Mouse (Mus musculus): ENCODE results near the gene Ltb. TPM values are rescaled to one million over a fixed set of nuclear protein-coding genes. Genes with fewer than 3 reads are reported as not detected.

Ltb gene
- total RNA-seq, 2 experiments from 2014 or later: 1.4 to 1.8 TPM

GRCm38 (mm10) chr17:35187959-35188610, 6.2 kb upstream of the Ltb start, which contains the start of gene Lst1:
TSS of gene Lst1 (minus strand) at chr17:35188439.
- intact Hi-C loops (cut with DNase I): no loop called here
- DNase-seq (ENCODE audit: low spot score): no peak

GRCm38 (mm10) chr17:35189186-35189585, 5.1 kb upstream of the Ltb start:
- intact Hi-C loops (cut with DNase I): no loop called here
- DNase-seq (ENCODE audit: low spot score): no peak

DNA sequence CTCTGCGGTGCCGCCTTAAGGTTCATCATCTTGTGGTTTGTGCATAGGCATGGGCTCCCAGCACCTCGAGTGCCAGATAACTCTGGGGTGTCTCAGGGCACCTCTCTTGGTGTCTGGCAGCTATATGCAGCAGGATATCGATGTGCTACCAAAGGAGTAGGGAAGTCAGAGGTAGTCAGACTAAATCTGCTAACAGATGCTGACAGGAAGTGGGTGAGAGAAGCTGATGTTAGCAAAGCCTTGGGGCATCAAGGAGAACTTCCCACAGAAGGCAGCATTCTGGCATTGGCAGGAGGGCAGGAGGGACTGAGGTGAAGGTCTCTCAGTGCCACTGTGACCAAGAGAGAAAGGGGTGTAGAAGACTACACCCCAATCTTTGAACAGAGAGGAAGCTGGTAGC, 4.1 kb upstream of the Ltb start:
- no peak for DNase-seq (ENCODE audit: low spot score)
- intact Hi-C loops (cut with DNase I): no loop called here

GRCm38 (mm10) chr17:35191723-35192122, 2.5 kb upstream of the Ltb start:
- intact Hi-C loops (cut with DNase I): no loop called here
- DNase-seq (ENCODE audit: low spot score): no peak

DNA sequence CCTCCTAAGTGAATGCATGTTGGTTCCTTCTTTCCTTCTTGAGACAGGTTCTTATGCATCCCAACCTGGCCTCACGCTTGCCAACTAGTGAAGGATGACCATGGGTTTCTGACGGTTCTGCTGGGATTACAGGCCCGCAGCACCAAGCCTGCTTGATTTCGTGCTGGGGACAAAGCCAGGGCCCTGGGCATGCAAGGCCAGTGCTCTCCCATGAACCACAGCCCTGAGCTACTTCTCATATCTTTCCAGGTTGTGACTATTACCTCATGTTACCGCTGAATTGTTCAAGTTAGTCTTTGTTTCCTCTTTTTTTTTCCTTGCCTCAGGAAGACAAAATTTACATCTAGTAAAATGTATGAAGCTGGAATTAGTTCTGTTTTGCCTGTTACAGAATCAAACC, 1.3 kb upstream of the Ltb start:
- intact Hi-C loops (cut with DNase I): no loop called here
- no peak for DNase-seq (ENCODE audit: low spot score)

DNA sequence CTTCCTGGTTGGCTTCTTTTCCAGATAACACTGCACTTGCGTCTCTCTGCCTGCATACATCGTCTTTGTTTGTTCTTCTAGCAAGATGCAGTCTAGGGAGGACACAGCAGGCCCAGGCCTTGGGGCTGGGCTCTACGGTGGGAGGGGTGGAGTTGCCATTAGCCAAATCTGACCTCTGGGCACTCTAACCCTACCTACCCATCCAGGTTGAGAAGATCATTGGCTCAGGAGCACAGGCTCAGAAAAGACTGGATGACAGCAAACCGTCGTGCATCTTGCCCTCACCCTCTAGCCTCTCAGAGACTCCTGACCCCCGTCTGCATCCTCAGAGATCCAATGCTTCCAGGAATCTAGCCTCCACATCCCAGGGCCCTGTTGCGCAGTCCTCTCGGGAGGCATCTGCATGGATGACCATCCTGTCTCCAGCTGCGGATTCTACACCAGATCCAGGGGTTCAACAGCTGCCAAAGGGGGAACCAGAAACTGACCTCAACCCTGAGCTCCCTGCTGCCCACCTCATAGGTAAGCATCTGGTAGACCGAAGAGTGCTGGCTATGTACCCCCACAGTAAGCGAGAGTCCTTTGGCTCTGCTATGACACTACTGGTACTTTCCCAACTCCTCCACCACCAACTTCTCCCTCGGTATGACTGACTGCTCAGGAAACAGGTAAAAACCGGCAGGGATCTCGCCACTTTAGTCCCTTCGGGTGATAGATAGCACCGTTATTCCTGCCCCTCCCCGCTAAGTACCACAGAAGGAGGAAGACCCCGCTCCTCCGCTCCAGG, 798 bp downstream of the Ltb start:
- DNase-seq (ENCODE audit: low spot score): no peak
- intact Hi-C loops (cut with DNase I): loop anchor here (2.0 kb wide), 1 partner anchor 16 kb away; no protein-coding TSS in a partner anchor

DNA sequence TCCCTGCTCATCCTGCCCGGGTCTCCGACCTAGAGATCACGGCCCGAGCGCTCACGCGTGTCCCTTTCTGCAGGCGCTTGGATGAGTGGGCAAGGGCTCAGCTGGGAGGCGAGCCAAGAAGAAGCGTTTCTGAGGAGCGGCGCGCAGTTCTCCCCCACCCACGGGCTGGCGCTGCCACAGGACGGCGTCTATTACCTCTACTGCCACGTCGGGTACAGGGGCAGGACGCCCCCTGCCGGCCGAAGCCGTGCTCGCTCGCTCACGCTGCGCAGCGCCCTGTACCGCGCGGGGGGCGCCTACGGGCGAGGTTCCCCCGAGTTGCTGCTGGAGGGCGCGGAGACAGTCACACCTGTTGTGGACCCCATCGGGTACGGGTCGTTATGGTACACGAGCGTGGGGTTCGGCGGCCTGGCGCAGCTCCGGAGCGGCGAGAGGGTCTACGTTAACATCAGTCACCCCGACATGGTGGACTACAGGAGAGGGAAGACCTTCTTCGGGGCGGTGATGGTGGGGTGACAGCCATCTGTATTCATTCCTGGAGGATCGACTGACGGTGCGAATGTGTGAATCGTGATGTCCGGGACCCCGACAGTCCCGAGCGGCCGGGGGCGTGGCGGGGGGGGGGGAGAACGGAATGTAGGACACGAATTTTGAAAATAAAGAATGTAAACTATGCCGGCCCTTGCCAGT, 1.5 kb downstream of the Ltb start:
- intact Hi-C loops (cut with DNase I): loop anchor here (2.0 kb wide), 1 partner anchor 17 kb away; no protein-coding TSS in a partner anchor
- peak; percentile 60 for DNase-seq (ENCODE audit: low spot score)

DNA sequence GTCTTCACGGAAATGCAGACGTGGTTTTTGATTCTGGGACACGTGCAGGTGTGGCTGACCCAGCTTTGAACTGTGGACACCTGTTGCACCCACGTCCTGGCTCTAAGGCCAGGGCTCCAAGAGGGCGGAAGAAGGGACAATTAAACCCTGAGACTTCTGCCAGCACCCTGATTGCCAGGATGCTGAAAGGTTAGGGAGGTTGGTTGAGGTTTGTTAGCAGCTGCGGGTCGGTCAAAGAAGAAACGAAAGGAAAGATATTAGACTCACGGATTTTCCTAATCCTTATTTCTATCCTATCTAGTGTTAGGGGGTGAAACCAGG, 2.0 kb downstream of the Ltb start:
- no peak for DNase-seq (ENCODE audit: low spot score)
- intact Hi-C loops (cut with DNase I): no loop called here

DNA sequence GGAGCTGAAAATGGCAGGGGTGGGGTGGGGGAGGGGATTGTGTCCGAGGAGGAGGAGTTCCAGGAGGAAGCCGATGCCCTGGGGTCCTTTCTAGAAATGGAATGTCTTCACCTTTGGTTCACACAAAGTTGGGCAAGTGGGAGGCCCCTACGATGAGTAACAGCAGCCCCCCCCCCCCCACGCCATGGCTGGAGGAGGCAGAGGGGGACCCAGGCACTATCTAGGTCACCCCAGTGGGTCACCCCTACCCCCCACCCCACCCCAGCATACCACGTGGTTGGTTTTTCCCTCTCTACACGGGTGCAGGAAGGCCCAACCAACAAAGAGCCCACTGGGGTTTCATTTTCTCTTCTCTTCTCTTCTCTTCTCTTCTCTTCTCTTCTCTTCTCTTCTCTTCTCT, 2.9 kb downstream of the Ltb start:
- intact Hi-C loops (cut with DNase I): no loop called here
- no peak for DNase-seq (ENCODE audit: low spot score)

DNA sequence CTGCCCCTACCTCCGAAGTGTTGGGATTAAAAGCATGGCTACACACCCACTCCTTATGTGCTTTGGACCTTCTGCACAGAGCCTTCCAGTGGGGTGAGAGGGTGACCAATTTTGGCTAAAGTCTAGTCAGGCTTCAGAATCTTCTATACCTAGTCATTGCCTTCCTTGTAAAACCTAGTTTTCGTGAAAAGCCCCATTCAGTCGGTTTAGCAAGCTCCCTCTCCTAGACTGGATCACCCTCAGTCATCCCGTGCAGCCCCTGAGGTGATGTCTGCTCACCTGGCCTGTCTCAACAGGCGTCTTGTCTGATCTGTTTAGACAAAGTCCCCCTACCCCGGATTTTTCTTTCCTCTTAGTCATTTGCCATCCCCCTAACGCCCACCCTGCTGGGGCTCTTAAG, 3.8 kb downstream of the Ltb start:
- DNase-seq (ENCODE audit: low spot score): no peak
- intact Hi-C loops (cut with DNase I): loop anchor here (2.0 kb wide), 1 partner anchor 25 kb away; no protein-coding TSS in a partner anchor

- intact Hi-C loops (cut with DNase I): loop anchor here (2.0 kb wide), 1 partner anchor 24 kb away; no protein-coding TSS in a partner anchor
Measured at GRCm38 (mm10) chr17:35198946-35199345, 4.7 kb downstream of the Ltb start.

GRCm38 (mm10) chr17:35200398-35200797, 6.2 kb downstream of the Ltb start:
- intact Hi-C loops (cut with DNase I): no loop called here
- DNase-seq (ENCODE audit: low spot score): no peak

More at GRCm38 (mm10) chr17:35198946-35199345, 4.7 kb downstream of the Ltb start:
- DNase-seq (ENCODE audit: low spot score): no peak

DNA sequence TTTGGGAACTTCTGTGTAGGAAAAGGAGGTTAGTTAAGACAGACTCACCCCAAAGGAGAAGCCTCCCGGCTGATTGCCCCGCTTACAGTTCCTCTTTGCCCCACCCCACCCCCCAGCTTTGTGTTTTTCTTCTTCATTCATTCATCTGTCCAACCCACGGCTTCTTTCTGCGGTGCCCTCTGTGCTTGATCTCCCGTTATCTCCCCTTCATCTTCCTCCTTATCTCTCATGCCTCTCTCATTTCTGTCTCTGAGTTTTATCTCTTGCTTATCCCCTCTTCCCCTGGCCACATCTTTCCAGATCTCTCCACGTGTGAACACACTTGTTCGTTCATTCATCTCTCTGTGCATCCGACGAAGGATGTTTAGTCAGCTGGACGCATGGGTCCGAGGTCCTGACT, 6.9 kb downstream of the Ltb start:
- DNase-seq (ENCODE audit: low spot score): no peak
- intact Hi-C loops (cut with DNase I): no loop called here

GRCm38 (mm10) chr17:35201787-35202186, 7.5 kb downstream of the Ltb start, which contains the start of gene Tnf:
TSS of gene Tnf (minus strand) at chr17:35202007.
- DNase-seq (ENCODE audit: low spot score): peak; percentile 37
- intact Hi-C loops (cut with DNase I): no loop called here

DNA sequence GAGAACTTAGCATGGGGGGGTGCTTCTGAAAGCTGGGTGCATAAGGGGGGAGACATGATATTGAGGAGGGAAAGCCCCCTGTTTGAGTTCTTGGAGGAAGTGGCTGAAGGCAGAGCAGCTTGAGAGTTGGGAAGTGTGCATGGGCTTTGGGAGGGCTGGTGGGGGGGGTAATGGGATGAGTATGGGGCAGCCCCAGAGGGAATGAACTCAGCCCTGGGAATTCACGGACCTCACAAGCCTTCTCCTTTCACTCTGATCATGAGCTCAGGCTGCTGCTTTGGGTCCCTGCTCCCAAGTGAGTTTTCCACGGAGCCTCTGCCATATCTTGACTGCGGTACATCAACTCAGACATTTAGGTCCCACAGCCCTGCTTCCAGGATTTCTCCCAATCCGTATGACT, 8.2 kb downstream of the Ltb start:
- intact Hi-C loops (cut with DNase I): no loop called here
- DNase-seq (ENCODE audit: low spot score): no peak

GRCm38 (mm10) chr17:35204494-35205379, 10.5 kb downstream of the Ltb start, which contains the start of gene Lta:
TSS of gene Lta (minus strand) at chr17:35205351.
- DNase-seq (ENCODE audit: low spot score): no peak
- intact Hi-C loops (cut with DNase I): no loop called here

- DNase-seq (ENCODE audit: low spot score): no peak
Measured at GRCm38 (mm10) chr17:35205380-35205769, 11.1 kb downstream of the Ltb start.

GRCm38 (mm10) chr17:35209785-35210535, 15.7 kb downstream of the Ltb start:
- DNase-seq (ENCODE audit: low spot score): no peak

More at GRCm38 (mm10) chr17:35205380-35205769, 11.1 kb downstream of the Ltb start:
- intact Hi-C loops (cut with DNase I): no loop called here

DNA sequence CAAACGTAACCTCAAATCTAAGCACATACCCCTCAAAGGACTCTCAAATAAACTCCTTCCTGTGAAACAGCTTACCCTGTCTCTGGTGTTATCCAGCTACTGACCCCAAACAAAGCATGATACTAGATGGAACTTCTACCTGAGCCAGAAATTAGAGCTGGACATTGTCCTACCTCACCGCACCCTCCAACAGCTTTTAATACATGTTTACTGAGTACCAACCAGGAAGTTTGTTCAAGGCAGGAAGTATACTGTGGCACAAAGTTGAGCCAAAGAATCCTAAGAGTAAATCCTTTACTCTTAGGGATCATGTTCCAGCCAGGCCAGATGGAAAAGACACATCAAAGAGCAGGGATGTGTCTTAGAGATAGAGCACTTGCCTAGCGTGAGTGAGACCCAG, 16.4 kb downstream of the Ltb start:
- intact Hi-C loops (cut with DNase I): no loop called here

More at GRCm38 (mm10) chr17:35209785-35210535, 15.7 kb downstream of the Ltb start:
- intact Hi-C loops (cut with DNase I): no loop called here

More for the DNA sequence above, 16.4 kb downstream of the Ltb start:
- no peak for DNase-seq (ENCODE audit: low spot score)
